Mouse (Mus musculus) v-Abl transformed pro-B cells (cell line): ENCODE results near the gene Gpr87.
"Not testable (repeated sequence)": the region's sequence is repeated elsewhere in the genome, so short reads cannot be mapped to it uniquely, and the experiment has no call there.

Experiments
- in situ Hi-C, 2 experiments: fragments of 400-800 bp; cut with MboI; formaldehyde crosslinking; loops; one replicate each; pipeline ENCODE4 v1.15.1; 2025; ENCODE audit not compliant: unreplicated experiment in 2 of 2

Gene Gpr87

DNA sequence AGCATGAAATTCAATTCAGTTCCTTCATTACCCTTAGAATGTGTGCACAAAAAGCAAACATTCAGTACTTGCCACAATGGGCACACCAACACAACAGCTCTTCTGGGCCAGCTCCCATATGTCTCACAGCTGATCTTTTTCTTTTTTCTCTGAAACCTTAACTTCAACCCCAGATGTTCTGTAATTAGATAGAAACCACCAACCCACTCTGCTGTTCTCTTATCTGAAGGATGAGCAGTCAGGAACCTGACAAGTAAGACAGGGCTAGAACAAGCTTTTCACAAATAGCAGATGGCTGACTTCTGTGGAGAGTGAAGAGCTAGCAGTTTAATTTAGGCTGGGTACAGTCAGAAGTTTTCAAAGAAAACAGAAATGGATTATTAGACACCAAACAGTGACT is 45.3 kb downstream of the Gpr87 start:
- in situ Hi-C loops = no loop called here

DNA sequence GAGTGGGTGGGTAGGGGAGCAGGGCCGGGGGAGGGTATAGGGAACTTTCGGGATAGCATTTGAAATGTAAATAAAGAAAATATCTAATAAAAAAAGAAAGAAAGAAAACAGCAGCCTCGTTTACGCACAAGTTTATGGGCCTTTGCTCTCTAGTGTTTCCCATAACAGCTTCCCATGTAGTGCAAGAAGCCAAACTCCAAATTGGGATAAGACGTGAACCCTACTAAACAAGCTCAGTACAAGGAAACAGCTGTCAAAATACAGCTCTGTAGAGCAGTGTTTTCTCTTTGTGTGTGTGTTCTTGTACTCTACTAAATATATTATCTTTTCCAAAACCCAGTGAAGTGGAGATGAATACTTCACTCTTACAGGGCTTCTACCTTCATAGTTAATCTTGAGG is 49.7 kb downstream of the Gpr87 start:
- in situ Hi-C loops = no loop called here

DNA sequence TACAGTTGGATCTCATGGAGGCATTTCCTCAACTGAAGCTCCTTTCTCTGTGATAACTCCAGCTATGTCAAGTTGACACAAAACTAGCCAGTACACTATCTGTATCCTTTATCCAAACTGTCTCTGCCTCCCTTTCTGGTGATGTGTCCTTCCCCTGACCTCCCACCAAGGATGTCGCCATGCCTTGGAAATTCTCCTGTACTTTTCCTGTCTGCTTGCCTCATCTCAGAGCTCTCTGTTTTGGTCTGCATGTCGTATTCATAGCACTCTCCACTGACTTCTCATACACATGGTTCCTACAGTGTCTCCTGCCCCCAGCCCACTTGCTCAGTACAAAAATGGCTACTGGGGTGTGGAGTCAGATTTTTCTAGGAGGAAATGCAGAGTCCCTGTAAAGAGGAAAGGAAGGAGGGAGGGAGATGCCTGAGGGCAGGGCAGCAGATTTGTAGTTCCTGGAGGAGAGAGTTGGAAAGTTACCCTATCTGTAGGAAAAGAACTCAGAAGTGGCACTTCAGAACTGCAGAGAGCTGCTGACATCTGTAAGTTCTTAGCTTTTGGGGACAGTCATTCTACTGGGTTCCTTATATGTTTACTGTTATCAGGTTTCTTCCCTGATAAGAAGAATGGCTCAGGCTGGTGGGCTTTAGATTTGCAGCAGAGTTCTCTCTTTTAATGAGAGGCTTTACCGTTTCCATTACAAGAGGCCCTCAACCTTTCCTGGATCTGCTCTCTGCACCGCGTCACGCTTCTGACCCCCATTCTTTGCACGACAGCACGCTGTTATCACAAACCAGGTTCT is 53.2 kb downstream of the Gpr87 start:
- in situ Hi-C loops = no loop called here

DNA sequence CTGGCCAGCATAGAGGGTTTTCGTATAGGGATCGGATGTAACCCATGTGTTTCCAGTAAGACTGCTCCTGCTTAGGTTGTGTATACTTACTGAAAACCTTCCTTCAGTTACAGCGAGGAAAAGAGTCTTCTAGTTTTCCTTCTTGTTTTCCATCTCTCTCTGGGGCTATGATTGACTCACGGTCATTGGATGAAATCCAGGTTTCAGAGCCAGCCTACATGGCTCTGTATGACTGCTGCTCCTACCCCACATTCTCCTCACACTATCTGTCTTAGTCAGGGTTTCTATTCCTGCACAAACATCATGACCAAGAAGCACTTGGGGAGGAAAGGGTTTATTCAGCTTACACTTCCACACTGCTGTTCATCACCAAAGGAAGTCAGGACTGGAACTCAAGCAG is 54.0 kb downstream of the Gpr87 start:
- in situ Hi-C loops = not testable (repeated sequence)

GRCm38 (mm10) chr3:59140115-59140514 is 54.8 kb downstream of the Gpr87 start:
- in situ Hi-C loops = no loop called here

GRCm38 (mm10) chr3:59139651-59140051 is 55.3 kb downstream of the Gpr87 start:
- in situ Hi-C loops = no loop called here

GRCm38 (mm10) chr3:59138946-59139468 is 55.9 kb downstream of the Gpr87 start:
- in situ Hi-C loops = no loop called here

GRCm38 (mm10) chr3:59135911-59136653 is 58.8 kb downstream of the Gpr87 start:
- in situ Hi-C loops = no loop called here

GRCm38 (mm10) chr3:59133189-59133588 is 61.7 kb downstream of the Gpr87 start:
- in situ Hi-C loops = no loop called here

GRCm38 (mm10) chr3:59131966-59132365 is 62.9 kb downstream of the Gpr87 start:
- in situ Hi-C loops = no loop called here

DNA sequence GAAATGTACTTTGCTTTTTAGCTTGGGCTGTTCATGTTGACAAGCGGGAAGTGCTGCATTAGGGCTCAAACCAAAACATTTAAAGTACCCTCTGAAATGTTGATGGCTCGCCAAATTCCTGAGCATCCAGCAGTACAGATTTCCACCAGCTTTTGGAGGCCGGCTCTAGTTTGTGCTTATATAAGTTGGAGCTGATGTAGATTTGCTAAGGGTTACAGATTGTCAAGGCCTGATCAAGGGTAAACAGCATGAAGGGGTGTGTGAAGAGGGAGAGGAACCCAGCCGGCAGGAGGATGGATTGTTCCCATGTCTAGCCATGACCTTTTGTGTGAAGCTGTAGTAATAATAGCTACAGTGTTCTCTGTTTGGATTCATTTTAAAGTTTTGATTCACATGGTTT is 63.8 kb downstream of the Gpr87 start:
- in situ Hi-C loops = no loop called here

- in situ Hi-C loops = no loop called here
Measured at GRCm38 (mm10) chr3:59130431-59130830, 64.5 kb downstream of the Gpr87 start.

- in situ Hi-C loops = loop anchor here in 1 of 2 experiments (10.0 kb wide), 1 partner anchor 925 kb away; no protein-coding TSS in a partner anchor
Measured at GRCm38 (mm10) chr3:59129547-59129946, 65.4 kb downstream of the Gpr87 start.
